Mouse (Mus musculus): ENCODE data around the gene Tcl1b4.
"Not testable (repeated sequence)": the region's sequence is repeated elsewhere in the genome, so short reads cannot be mapped to it uniquely, and the experiment has no call there.

Gene Tcl1b4

GRCm38 (mm10) chr12:105201657-105202056, at the start of gene Tcl1b4:
TSS of gene Tcl1b4 (plus strand) at chr12:105201957.
- CTCF ChIA-PET, result not testable (repeated sequence)

- CTCF ChIA-PET, result not testable (repeated sequence)
These were observed 46.5 kb upstream of the Tcl1b4 start for GRCm38 (mm10) chr12:105155286-105155685.

- CTCF ChIA-PET, result no interaction called here
These were observed 42.9 kb upstream of the Tcl1b4 start for GRCm38 (mm10) chr12:105158842-105159241.

- CTCF ChIA-PET, result no interaction called here
These were observed 42.4 kb upstream of the Tcl1b4 start, which contains the start of gene Tcl1b1 for GRCm38 (mm10) chr12:105159390-105159789. TSS of gene Tcl1b1 (plus strand) at chr12:105159690.

- CTCF ChIA-PET, result no interaction called here
These were observed 35.0 kb upstream of the Tcl1b4 start for GRCm38 (mm10) chr12:105166734-105167133.

GRCm38 (mm10) chr12:105173366-105173765, 28.4 kb upstream of the Tcl1b4 start:
- CTCF ChIA-PET, result no interaction called here

GRCm38 (mm10) chr12:105174318-105174717, 27.4 kb upstream of the Tcl1b4 start:
- CTCF ChIA-PET, result not testable (repeated sequence)

GRCm38 (mm10) chr12:105176044-105176443, 25.7 kb upstream of the Tcl1b4 start, which contains the start of gene Tcl1b5:
TSS of gene Tcl1b5 (plus strand) at chr12:105176344.
- CTCF ChIA-PET, result not testable (repeated sequence)

- CTCF ChIA-PET, result not testable (repeated sequence)
These were observed 20.6 kb upstream of the Tcl1b4 start for GRCm38 (mm10) chr12:105181040-105181644.

GRCm38 (mm10) chr12:105188980-105189379, 12.8 kb upstream of the Tcl1b4 start:
- CTCF ChIA-PET, result not testable (repeated sequence)

GRCm38 (mm10) chr12:105190743-105191142, 11.0 kb upstream of the Tcl1b4 start, which contains the start of gene Tcl1b3:
TSS of gene Tcl1b3 (plus strand) at chr12:105191043.
- CTCF ChIA-PET, result not testable (repeated sequence)

GRCm38 (mm10) chr12:105199684-105200497, 1.9 kb upstream of the Tcl1b4 start:
- CTCF ChIA-PET, result not testable (repeated sequence)

GRCm38 (mm10) chr12:105207071-105207470, 5.3 kb downstream of the Tcl1b4 start:
- CTCF ChIA-PET, result no interaction called here

GRCm38 (mm10) chr12:105208441-105208840, 6.7 kb downstream of the Tcl1b4 start:
- CTCF ChIA-PET, result no interaction called here

- CTCF ChIA-PET, result no interaction called here
These were observed 7.5 kb downstream of the Tcl1b4 start for GRCm38 (mm10) chr12:105209231-105209630.

- CTCF ChIA-PET, result no interaction called here
These were observed 15.5 kb downstream of the Tcl1b4 start for GRCm38 (mm10) chr12:105217101-105217760.

- CTCF ChIA-PET, result no interaction called here
These were observed 21.0 kb downstream of the Tcl1b4 start, which contains the start of gene Tcl1 for GRCm38 (mm10) chr12:105222601-105223319. TSS of gene Tcl1 (minus strand) at chr12:105222793.

- CTCF ChIA-PET, result no interaction called here
These were observed 23.0 kb downstream of the Tcl1b4 start for GRCm38 (mm10) chr12:105224621-105225320.

- CTCF ChIA-PET, result no interaction called here
These were observed 32.6 kb downstream of the Tcl1b4 start for GRCm38 (mm10) chr12:105234362-105234761.

GRCm38 (mm10) chr12:105235091-105235490, 33.3 kb downstream of the Tcl1b4 start:
- CTCF ChIA-PET, result no interaction called here

GRCm38 (mm10) chr12:105239060-105239459, 37.3 kb downstream of the Tcl1b4 start:
- CTCF ChIA-PET, result no interaction called here

All from spleen, embryonic (tissue).